Mouse (Mus musculus) cerebellum, adult 18-20 months (tissue): Measurements from ENCODE around the gene Clstn1.

ENCODE experiments used
- DNase-seq, 2 experiments: peaks; one replicate each; pipeline ENCODE4 v3.0.0; 2021

Gene Clstn1

GRCm38 (mm10) chr4:149568622-149569021 lies 17.6 kb upstream of the Clstn1 start:
- DNase-seq: no peak

GRCm38 (mm10) chr4:149569781-149570497 lies 16.3 kb upstream of the Clstn1 start:
- no peak for DNase-seq

GRCm38 (mm10) chr4:149570498-149570863 lies 15.8 kb upstream of the Clstn1 start:
- DNase-seq: no peak

- DNase-seq: peak in 1 of 2 experiments; percentile 41
These were observed 15.1 kb upstream of the Clstn1 start for GRCm38 (mm10) chr4:149571209-149571608.

GRCm38 (mm10) chr4:149571651-149572149 lies 14.6 kb upstream of the Clstn1 start:
- peak; percentile 56 to 65 for DNase-seq

GRCm38 (mm10) chr4:149572446-149572845 lies 13.8 kb upstream of the Clstn1 start:
- DNase-seq: no peak

GRCm38 (mm10) chr4:149572851-149573250 lies 13.4 kb upstream of the Clstn1 start:
- no peak for DNase-seq

GRCm38 (mm10) chr4:149574391-149574821 lies 11.9 kb upstream of the Clstn1 start:
- no peak for DNase-seq

GRCm38 (mm10) chr4:149576061-149576460 lies 10.2 kb upstream of the Clstn1 start:
- DNase-seq: no peak

- DNase-seq: no peak
These were observed 9.2 kb upstream of the Clstn1 start for GRCm38 (mm10) chr4:149576993-149577548.

GRCm38 (mm10) chr4:149578085-149578681 lies 8.1 kb upstream of the Clstn1 start:
- no peak for DNase-seq

- DNase-seq: no peak
These were observed 7.4 kb upstream of the Clstn1 start for GRCm38 (mm10) chr4:149578831-149579230.

GRCm38 (mm10) chr4:149585236-149585635 lies 1.0 kb upstream of the Clstn1 start:
- no peak for DNase-seq

- DNase-seq: peak; percentile 70 to 79
These were observed 721 bp downstream of the Clstn1 start for GRCm38 (mm10) chr4:149586783-149587595.

- no peak for DNase-seq
These were observed 1.4 kb downstream of the Clstn1 start for GRCm38 (mm10) chr4:149587596-149588168.

GRCm38 (mm10) chr4:149590200-149590599 lies 3.9 kb downstream of the Clstn1 start:
- DNase-seq: no peak

GRCm38 (mm10) chr4:149591486-149591885 lies 5.2 kb downstream of the Clstn1 start:
- no peak for DNase-seq

- DNase-seq: no peak
These were observed 8.8 kb downstream of the Clstn1 start for GRCm38 (mm10) chr4:149594913-149595581.

- peak in 1 of 2 experiments; percentile 48 for DNase-seq
These were observed 11.5 kb downstream of the Clstn1 start for GRCm38 (mm10) chr4:149597641-149598208.

GRCm38 (mm10) chr4:149599549-149599948 lies 13.3 kb downstream of the Clstn1 start:
- no peak for DNase-seq

GRCm38 (mm10) chr4:149600130-149600529 lies 13.9 kb downstream of the Clstn1 start:
- DNase-seq: no peak

GRCm38 (mm10) chr4:149601484-149601883 lies 15.2 kb downstream of the Clstn1 start:
- no peak for DNase-seq
